Mouse (Mus musculus) heart, embryonic 10.5 days (tissue): ENCODE data around the gene Eln. TPM values are rescaled to one million over a fixed set of nuclear protein-coding genes. Genes with fewer than 3 reads are reported as not detected.

ENCODE experiments used
- DNase-seq: peaks from one replicate; pipeline ENCODE4 v3.0.0-alpha.2; 2017; ENCODE audit warnings: low spot score
- H3K27ac ChIP-seq: fragments of 300-500 bp; sonication (generic); 2 replicates; pipeline ENCODE4 v1.5.1; 2016; ENCODE audit warnings: mild to moderate bottlenecking
- H3K27me3 ChIP-seq: fragments of 300-500 bp; sonication (generic); 2 replicates; pipeline ENCODE4 v1.6.1; 2016; ENCODE audit warnings: mild to moderate bottlenecking; ENCODE audit not compliant: poor library complexity, insufficient read depth, severe bottlenecking
- H3K36me3 ChIP-seq: fragments of 300-500 bp; sonication (generic); 2 replicates; pipeline ENCODE4 v1.6.1; 2016; ENCODE audit warnings: mild to moderate bottlenecking, moderate library complexity
- H3K4me1 ChIP-seq: fragments of 300-500 bp; sonication (generic); 2 replicates; pipeline ENCODE4 v1.6.1; 2016; ENCODE audit warnings: mild to moderate bottlenecking
- H3K4me3 ChIP-seq: fragments of 300-500 bp; sonication (generic); 2 replicates; pipeline ENCODE4 v1.5.1; 2016; ENCODE audit warnings: mild to moderate bottlenecking, moderate library complexity
- H3K9me3 ChIP-seq: fragments of 300-500 bp; sonication (generic); 2 replicates; pipeline ENCODE4 v1.6.1; 2016; ENCODE audit warnings: mild to moderate bottlenecking, moderate library complexity
- whole genome bisulfite sequencing: fragments of 180-500 bp; shearing (Covaris S2); methylation state at CpG from one replicate; pipeline ENCODE4 v1.1.7; 2016; 5-methylcytosine and 5-hydroxymethylcytosine counted together
- polyA plus RNA-seq: library from polyadenylated mRNA; unstranded; fragments of >200 nt; fragmentation: Nextera tagmentation; extraction: Ambion mirVana; gene quantifications from 2 replicates; pipeline ENCODE4 v1.2.1, GENCODE M21; 2016

Eln gene
- polyA plus RNA-seq, 1 experiment from 2014 or later, result 8.0 TPM

GRCm38 (mm10) chr5:134675956-134676759 lies 71.0 kb downstream of the Eln start:
- H3K27me3 ChIP-seq, result 0 out of 2 replicates have a peak, but pooled peaks cover 4% of the 10 kb centered on the region
- DNase-seq, result peak; percentile 93
- H3K36me3 ChIP-seq, result peaks cover 16% of the 10 kb centered on the region
- H3K9me3 ChIP-seq, result no peaks in the 10 kb centered on the region
- WGBS, result 3% methylated on average over 14 of the region's 14 CpGs
- peaks cover 64% of the 10 kb centered on the region for H3K4me1 ChIP-seq
- H3K27ac ChIP-seq, result peak overlapping the region; percentile 92
- peak overlapping the region; percentile 58 for H3K4me3 ChIP-seq

DNA sequence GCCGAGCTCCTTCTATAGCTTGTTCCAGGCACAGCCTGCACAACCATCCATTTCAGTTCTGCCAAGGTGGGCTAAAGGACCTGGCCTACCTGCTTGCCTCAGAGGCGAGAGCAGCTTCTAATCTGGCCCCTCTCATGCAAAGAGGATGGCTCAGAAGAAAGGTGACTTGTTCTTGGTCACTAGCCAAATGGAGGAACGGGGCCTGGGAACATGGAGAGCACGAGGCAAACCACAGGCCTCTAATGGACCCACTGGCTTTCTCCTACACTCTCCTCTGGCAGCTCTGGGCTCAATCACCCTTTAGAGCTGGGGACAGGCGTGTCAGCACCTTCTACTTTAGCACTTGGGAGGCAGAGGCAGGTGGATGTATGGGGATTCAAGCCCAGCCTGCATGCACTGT lies 72.1 kb downstream of the Eln start:
- Histone ChIP-seq H3K27me3 (0 out of 2 replicates have a peak, but pooled peaks cover 4% of the 10 kb centered on the region), H3K4me1 (peaks cover 53% of the 10 kb centered on the region), H3K27ac (peak overlapping the region; percentile 92; the same call in 1 of the 2 replicates), H3K36me3 (peaks cover 21% of the 10 kb centered on the region), H3K9me3 (no peaks in the 10 kb centered on the region), H3K4me3 (no peak overlapping the region)
- DNase-seq, result no peak
- 51% methylated on average over 5 of the region's 5 CpGs for WGBS

DNA sequence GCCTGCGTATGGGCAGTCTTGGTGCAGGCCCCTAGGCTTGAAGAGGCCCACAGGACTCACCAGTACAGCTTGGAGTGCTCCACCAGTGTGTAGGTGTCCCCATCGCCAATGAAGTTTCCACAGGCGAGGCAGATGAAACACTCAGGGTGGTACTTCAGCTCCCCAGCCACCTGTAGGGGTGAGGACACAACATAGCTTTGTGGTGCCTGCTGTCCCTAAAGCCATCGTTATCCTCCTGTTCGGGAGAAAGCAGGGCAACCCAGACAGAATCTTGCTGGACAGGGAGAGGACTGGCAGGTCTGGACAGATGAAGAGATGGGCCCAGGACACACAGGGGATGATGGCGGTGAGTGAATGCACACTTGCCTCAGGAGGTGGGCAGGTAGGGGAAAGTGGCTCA lies 74.5 kb downstream of the Eln start:
- no peak overlapping the region for H3K4me3 ChIP-seq
- H3K27ac ChIP-seq, result no peak overlapping the region
- H3K27me3 ChIP-seq, result no peaks in the 10 kb centered on the region
- H3K36me3 ChIP-seq, result peaks cover 33% of the 10 kb centered on the region
- WGBS, result 92% methylated on average over 6 of the region's 6 CpGs
- peaks cover 35% of the 10 kb centered on the region for H3K4me1 ChIP-seq
- H3K9me3 ChIP-seq, result no peaks in the 10 kb centered on the region
- no peak for DNase-seq

- no peak overlapping the region for H3K27ac ChIP-seq
- 89% methylated on average over 1 of the region's 1 CpGs for WGBS
- peaks cover 37% of the 10 kb centered on the region for H3K36me3 ChIP-seq
- H3K27me3 ChIP-seq, result no peaks in the 10 kb centered on the region
- peaks cover 30% of the 10 kb centered on the region for H3K4me1 ChIP-seq
- DNase-seq, result no peak
- H3K9me3 ChIP-seq, result no peaks in the 10 kb centered on the region
- H3K4me3 ChIP-seq, result no peak overlapping the region
These were observed 75.0 kb downstream of the Eln start for GRCm38 (mm10) chr5:134672198-134672516.

DNA sequence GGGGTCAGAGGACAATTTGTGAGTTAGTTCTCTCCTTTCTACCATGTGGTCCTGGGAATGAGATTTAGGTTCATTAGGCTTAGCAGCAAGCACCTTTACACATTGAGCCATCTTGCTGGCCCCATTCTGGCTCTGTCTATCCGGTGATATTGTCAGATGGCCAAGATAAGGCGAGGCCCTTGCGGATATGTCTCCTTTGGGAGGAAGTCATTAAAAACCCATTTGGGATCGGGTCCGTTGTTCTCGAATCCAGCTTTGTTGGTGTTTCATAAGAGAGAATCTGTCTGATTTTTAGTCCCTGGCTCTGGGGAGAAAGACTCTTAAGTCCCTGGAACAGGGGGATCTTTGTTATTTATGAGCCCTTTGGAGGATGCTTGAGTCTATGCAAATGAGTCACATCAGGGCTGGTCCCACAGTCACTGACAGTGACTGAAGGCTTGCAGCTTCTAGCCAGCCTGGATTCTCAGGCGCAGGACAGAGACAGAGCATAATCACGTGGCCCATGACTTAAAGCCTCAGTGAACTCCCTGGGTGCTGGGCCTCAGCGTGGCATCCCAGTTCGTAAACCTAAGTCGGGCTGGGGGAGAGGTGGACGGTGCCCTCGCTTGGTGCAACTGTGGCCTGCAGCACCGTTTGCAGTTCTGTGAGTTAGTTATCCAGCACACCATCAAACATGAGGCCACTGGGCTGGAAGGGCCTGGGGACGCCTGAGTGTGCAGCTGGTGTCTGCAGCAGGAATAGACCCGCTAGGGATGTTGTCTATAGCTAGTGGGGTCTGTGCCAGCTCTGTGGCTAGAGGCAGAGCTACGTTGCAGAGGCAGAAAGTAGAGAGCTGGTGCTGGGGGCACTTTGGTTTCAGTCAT lies 75.6 kb downstream of the Eln start:
- peaks cover 24% of the 10 kb centered on the region for H3K4me1 ChIP-seq
- no peaks in the 10 kb centered on the region for H3K9me3 ChIP-seq
- no peaks in the 10 kb centered on the region for H3K27me3 ChIP-seq
- H3K36me3 ChIP-seq, result peaks cover 37% of the 10 kb centered on the region
- peak overlapping the region; percentile 29; the same call in 1 of the 2 replicates for H3K27ac ChIP-seq
- DNase-seq, result no peak
- no peak overlapping the region for H3K4me3 ChIP-seq
- WGBS, result 80% methylated on average over 17 of the region's 17 CpGs

DNA sequence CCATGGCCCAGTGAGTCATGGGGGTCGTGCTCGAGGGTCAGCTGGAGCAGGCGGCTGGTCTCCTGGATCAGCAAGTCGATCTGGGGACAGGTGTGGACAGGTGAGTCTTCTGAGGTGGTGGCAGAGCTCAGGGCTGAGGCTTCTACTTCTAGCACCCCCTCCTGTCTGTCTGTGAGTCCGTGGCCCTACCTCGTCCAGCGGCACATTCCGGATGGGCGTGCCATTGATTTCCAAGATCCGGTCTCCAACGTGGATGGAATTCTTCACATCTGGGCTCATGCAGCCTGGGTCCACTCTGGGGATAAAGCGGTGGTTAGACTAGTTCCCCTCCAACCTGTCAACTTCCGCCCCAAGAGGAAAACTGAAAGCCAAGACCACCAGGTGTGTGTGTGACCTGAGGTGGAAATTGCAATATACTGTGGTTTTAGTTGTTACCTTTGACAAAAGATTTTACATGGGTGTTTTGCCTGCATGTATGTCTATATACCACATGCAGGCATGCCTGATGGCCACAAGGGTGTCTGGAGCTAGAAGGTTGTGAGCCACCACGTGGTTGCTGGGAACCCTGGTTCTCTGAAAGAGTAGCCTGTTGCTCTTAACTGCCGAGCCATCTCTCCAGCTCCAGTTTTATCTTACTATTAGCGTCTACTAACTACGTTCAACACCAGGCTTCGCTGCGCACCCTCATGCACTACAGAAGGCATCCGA lies 78.0 kb downstream of the Eln start:
- H3K27me3 ChIP-seq, result no peaks in the 10 kb centered on the region
- WGBS, result 75% methylated on average over 20 of the region's 20 CpGs
- DNase-seq, result no peak
- H3K4me1 ChIP-seq, result peaks cover 5% of the 10 kb centered on the region; the same call in 1 of the 2 replicates
- H3K9me3 ChIP-seq, result no peaks in the 10 kb centered on the region
- H3K27ac ChIP-seq, result no peak overlapping the region
- peaks cover 54% of the 10 kb centered on the region for H3K36me3 ChIP-seq
- H3K4me3 ChIP-seq, result no peak overlapping the region

GRCm38 (mm10) chr5:134668495-134668894 lies 78.6 kb downstream of the Eln start:
- Histone ChIP-seq H3K27me3 (no peaks in the 10 kb centered on the region), H3K4me1 (peaks cover 5% of the 10 kb centered on the region; the same call in 1 of the 2 replicates), H3K9me3 (no peaks in the 10 kb centered on the region), H3K4me3 (no peak overlapping the region), H3K27ac (no peak overlapping the region), H3K36me3 (peaks cover 58% of the 10 kb centered on the region)
- DNase-seq, result no peak
- WGBS, result 30% methylated on average over 8 of the region's 8 CpGs

GRCm38 (mm10) chr5:134656708-134657107 lies 90.4 kb downstream of the Eln start:
- 75% methylated on average over 4 of the region's 4 CpGs for WGBS
- Histone ChIP-seq H3K27ac (no peak overlapping the region), H3K4me1 (peaks cover 3% of the 10 kb centered on the region; the same call in 1 of the 2 replicates), H3K36me3 (peaks cover 32% of the 10 kb centered on the region), H3K4me3 (no peak overlapping the region), H3K27me3 (no peaks in the 10 kb centered on the region), H3K9me3 (no peaks in the 10 kb centered on the region)
- DNase-seq, result no peak

Other genes starting within 250 kb of the Eln start
- gene Clip2, start 194.9 kb downstream of the Eln start, polyA plus RNA-seq, result 2.1 TPM in 2 replicates
- not detected in 2 replicates for gene Syna, start 187.2 kb downstream of the Eln start, polyA plus RNA-seq
- 271 and 300 TPM in 2 replicates for gene Rfc2, start 166.0 kb downstream of the Eln start, polyA plus RNA-seq
- gene Lat2, start 132.3 kb downstream of the Eln start, polyA plus RNA-seq, result 2.9 and 4.1 TPM in 2 replicates
- gene Eif4h, start 107.8 kb downstream of the Eln start, polyA plus RNA-seq, result 435 and 453 TPM in 2 replicates
- 3.7 and 4.7 TPM in 2 replicates for gene Limk1, start 58.7 kb downstream of the Eln start, polyA plus RNA-seq
- not detected in 2 replicates for gene Tmem270, start 159.4 kb upstream of the Eln start, polyA plus RNA-seq
- 6.1 and 8.5 TPM in 2 replicates for gene Cldn13, start 168.2 kb upstream of the Eln start, polyA plus RNA-seq
- 8.8 and 12.1 TPM in 2 replicates for gene Mettl27, start 185.0 kb upstream of the Eln start, polyA plus RNA-seq
- 2.8 and 6.9 TPM in 2 replicates for gene Cldn4, start 199.6 kb upstream of the Eln start, polyA plus RNA-seq
- gene Cldn3, start 238.9 kb upstream of the Eln start, polyA plus RNA-seq, result 2.7 and 10.2 TPM in 2 replicates